Mouse (Mus musculus) testis, postnatal 14 days (tissue): ENCODE results near the gene Lrrk1.

ENCODE experiments used
- DNase-seq: peaks from one replicate; pipeline ENCODE4 v3.0.0; 2021; ENCODE audit warnings: low spot score

Gene Lrrk1

DNA sequence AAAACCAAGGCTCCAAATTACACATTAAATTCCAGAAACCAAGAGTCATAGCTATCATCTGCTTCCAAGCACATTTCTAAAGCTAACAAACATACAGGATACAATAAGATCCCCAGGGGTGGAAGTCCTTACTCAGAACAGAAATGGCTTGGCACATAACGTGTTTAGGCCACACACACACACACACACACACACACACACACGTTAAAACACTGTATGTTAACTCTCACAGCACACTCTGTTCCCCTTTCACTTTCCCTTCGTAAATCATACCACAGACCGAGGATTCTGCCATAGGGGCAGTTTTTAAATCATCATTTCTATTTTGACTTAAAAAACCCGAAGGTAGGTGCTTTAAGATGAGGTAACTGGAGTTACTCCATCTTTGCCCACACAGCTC, 3.9 kb downstream of the Lrrk1 start:
- no peak for DNase-seq

DNA sequence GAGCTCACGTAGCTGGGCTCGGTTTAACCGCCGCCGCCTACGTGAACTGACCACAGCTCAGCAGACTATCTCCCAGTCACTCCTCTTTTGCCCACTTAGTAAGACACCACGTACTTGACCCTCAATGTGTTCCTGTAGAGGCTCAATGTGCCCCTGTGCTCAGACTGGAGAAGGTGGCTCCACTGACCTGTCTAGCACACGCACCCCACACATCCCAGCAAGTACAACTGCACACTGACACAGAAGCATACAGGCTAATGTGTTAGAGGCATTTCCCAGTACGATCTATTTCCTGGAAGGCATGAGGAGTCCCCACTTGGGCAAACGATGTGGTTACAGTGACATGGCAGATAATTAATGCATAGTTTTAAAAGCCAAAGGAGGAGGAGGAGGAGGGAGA, 11.6 kb downstream of the Lrrk1 start:
- DNase-seq: no peak

DNA sequence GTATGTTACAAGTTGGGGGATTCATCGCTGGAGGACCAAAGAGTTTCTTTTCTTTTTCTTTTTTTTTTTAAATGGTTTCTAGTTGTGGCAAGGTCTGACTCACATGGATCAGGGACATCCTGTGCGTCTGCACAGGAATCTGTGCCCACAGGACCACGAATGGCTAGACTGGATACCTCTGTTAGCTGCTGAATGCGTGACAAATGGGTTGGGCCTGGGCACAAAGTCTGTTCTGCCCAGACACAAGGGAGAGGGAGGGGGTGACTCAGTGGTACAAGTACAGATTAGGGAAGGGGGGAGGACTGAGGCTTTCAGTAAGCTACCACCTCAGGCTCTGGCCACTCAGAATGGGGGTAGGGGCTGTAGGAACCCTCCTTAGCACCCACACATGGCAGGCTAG, 12.4 kb downstream of the Lrrk1 start:
- no peak for DNase-seq

DNA sequence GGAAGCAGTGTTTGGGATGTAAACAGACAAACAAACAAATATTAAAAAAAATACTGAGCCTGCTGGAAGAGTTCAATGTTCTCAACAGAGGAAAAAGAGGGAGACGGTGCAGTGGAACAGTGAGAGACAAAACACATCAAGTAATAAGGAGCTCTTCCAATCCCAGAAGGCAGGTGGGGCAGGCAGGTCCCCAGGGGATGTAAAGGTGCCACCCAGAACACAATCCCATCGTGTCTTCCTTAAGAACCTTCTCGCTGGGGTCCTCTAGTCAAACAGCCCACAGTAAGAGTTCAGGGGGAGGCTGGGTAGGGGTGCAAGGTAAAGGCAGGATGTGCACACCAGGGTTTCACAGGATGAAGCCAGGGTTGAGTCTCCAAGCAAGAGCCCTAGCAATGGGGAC, 14.8 kb downstream of the Lrrk1 start:
- no peak for DNase-seq

DNA sequence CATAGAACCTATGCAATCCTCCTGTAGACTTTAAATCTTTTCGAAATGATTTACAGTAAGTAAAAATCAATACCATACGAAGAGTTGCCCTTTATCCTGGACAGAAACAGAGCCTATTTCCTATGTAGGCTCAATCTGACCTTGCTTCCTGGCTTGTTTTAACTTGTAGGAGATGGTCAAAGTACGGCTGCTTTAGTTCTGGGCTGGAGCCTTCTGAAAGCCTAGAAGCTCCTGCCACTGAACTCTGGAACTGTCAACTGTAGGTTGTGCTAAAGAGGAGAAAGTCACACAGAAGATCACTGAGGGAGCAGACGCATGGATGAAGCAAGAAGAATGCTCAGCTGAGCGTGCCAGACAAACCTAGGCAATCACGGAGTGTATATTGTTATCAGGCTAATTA, 17.2 kb downstream of the Lrrk1 start:
- no peak for DNase-seq

GRCm38 (mm10) chr7:66369934-66370445, 18.2 kb downstream of the Lrrk1 start:
- DNase-seq: no peak

DNA sequence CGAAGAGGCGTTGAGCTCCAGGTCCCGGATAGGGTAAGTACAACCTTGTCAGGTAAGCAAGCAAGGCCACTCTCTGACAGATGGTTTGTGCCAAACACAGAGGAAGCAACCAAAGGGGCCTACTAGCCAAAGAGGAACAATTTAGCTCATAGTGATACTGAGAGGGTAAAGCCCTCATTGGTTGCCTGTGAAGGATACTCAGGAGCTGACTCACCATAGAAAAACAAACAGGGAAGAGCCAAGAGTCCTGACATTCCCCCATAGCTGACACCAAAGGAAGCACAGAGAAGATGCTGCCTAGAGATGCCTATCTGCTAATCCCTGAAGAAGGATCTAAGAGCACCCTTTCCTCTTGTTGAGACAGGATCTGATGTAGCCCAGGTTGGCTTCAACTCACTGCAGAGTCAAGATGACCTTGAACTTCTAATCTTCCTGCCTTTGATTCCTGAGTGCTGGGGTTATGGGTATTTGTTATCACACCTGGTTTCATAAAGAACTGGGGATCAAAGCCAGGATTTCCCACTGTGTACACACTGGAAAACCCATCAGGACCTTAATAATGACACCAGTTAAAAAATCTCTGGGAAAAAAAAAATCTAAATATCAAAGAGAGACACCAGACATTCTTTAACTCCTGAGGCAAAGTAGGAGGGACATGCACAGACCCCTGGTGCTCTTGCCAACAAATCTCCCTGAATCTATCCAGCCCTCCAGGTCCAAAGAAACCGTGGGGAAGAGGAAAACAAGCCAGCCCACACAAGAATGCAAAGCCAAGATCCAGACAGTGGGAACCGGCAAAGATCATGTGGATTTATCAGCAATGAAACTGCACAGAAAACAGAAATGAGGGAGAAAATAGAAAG, 18.8 kb downstream of the Lrrk1 start:
- DNase-seq: no peak

GRCm38 (mm10) chr7:66365904-66366303, 22.2 kb downstream of the Lrrk1 start, which contains the start of gene Gm10974:
Gene Gm10974 (plus strand): TSS chr7:66365905.
- DNase-seq: no peak

DNA sequence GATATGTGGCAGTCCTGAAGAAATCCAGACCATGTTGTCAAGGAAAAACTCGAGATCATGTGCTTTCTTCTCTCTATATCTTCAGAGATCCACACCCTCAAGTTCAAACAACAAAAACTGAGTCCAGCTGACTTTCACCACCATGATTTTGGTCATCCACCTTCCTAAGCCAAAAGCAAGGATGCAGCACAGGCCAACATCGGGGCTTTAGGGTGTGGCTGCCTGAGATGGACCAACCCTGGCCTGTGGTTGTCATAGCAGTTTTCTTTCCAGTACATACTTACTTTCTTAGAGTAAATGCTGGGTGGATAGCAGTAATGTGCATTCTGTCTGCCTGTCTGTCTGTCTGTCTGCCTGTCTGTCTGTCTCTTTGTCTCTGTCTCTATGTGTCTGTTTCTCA, 22.7 kb downstream of the Lrrk1 start:
- DNase-seq: no peak

- no peak for DNase-seq
Measured at GRCm38 (mm10) chr7:66364491-66364890, 23.7 kb downstream of the Lrrk1 start.

DNA sequence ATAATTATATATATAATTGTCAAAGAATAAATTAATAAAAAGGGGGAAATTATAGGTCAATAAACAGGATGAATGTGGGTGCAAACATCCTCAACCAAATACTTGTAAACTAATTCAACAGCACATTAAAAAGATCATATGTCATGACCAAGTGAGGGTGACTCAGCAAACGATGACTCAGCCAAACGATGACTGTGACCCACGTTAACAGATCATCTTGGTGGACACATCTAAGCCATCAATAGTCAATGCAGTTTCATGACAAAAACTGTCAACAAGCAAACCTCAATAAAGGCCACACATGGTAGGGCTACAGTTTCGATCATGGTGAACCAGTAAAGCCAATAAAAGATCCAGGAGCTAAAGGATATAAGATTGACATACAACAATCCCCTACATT, 29.1 kb downstream of the Lrrk1 start:
- DNase-seq: no peak

- DNase-seq: no peak
Measured at GRCm38 (mm10) chr7:66358461-66358860, 29.7 kb downstream of the Lrrk1 start.

- no peak for DNase-seq
Measured at GRCm38 (mm10) chr7:66355791-66356522, 32.2 kb downstream of the Lrrk1 start.

- no peak for DNase-seq
Measured at GRCm38 (mm10) chr7:66354911-66355310, 33.2 kb downstream of the Lrrk1 start.

DNA sequence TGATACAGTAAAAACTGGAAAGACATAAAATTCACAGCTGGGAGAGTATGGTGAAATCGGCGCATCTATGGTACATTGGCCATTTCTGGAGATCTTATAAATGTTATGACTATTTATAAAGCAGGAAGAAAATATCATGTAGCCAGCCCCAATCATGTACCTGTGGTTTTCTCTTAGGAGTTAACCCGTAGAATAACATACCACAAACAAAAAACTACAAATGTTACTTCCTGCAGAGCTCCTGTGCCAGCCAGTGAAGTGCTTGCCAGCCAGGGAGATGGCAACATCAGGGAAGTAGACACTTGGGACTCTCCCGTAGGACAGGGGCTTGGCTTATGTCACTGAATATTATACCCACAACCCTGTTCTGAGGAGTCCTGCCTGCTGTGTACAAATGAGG, 37.1 kb downstream of the Lrrk1 start:
- DNase-seq: no peak

DNA sequence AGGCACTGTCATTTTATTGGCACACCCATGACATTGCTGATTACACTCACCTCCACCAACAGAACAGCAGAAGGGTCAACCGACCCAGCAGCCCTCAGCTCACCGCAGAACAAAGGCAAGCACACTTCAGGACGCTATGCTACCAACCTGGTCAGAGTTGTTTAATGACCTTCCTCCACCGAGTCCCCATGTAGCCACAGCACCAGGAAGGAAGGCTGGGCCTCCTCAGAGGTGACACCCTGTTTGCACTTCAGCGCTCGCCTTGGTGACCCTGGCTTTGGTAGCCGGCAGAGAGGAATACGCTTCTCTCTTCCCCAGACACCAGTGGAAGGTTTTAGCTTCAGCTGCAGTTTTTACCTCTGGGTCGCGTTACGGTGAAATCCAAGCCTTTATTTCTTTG, 38.5 kb downstream of the Lrrk1 start:
- DNase-seq: no peak

- no peak for DNase-seq
Measured at GRCm38 (mm10) chr7:66348588-66348987, 39.6 kb downstream of the Lrrk1 start.

DNA sequence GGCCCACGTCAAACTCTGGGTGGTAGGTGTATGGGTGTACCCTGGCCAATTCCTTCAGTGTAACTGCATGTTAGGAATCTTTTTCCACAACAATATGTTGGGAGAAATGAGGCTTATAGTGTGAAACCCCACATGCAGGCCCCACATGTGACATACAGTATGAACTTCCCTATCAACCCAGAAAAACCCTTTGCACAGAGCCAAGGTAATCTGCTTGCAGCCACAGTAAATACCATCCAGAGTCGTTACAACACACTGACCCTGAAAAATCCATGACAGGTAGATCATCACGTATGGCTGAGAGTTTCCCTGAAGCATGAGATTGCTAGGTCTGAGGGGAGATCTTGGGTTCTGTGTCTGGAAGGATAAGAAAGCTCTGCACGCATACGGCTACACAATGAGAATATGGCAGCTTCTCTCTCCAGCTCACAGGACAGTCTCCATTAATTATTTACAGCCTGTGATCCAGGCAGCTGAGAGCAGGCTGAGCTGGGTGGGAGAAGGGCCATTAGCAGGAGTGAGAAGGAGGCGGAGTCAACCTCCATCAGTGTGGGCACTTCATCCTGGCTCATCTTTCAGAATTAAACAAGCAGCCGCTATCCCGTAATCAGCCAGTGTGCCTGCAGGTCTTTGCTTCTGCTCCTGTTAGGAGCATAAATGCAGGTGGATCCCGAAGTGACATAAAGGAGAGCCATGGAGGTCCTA, 41.0 kb downstream of the Lrrk1 start:
- no peak for DNase-seq

GRCm38 (mm10) chr7:66343307-66343706, 44.8 kb downstream of the Lrrk1 start:
- no peak for DNase-seq

- DNase-seq: no peak
Measured at GRCm38 (mm10) chr7:66342831-66343230, 45.3 kb downstream of the Lrrk1 start.

GRCm38 (mm10) chr7:66342323-66342722, 45.8 kb downstream of the Lrrk1 start:
- peak; percentile 40 for DNase-seq

- DNase-seq: no peak
Measured at GRCm38 (mm10) chr7:66340044-66340443, 48.1 kb downstream of the Lrrk1 start.

DNA sequence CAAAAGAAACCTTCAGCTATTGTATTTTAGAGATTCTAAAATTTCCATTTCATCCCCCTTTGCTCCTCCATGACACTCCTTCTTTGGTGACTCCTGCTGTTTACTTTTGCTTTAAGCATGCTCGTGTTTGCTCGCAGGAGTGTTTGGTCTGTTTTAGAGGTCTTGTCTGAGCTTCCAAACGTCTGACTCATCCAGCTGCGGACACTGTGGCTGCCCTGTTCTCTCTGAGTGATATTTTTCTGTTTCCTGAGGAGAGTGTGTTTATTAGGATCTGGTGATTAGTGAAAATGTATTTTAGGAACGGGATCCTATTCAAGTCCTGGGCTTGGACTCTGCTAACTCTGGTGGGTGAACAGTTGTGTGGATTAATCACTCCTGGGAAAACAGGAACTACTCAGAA, 48.5 kb downstream of the Lrrk1 start:
- no peak for DNase-seq
